Mouse (Mus musculus) thymus, adult 2 months (tissue): ENCODE measurements around the gene Alx3.

Source experiments
- CTCF ChIP-seq: fragments of 200-500 bp; IDR thresholded peaks from 2 replicates; pipeline ENCODE4 v1.5.1; 2012; ENCODE audit warnings: mild to moderate bottlenecking, control low read depth, low read length, moderate library complexity, borderline replicate concordance; ENCODE audit not compliant: control insufficient read depth, poor library complexity, insufficient read depth; ENCODE audit errors: extremely low read depth
- POLR2A ChIP-seq: fragments of 200-500 bp; IDR thresholded peaks from 2 replicates; pipeline ENCODE4 v1.6.1; 2012; ENCODE audit warnings: mild to moderate bottlenecking, low read length, control low read depth, moderate library complexity; ENCODE audit not compliant: control insufficient read depth, poor library complexity, insufficient read depth; ENCODE audit errors: extremely low read depth

DNA sequence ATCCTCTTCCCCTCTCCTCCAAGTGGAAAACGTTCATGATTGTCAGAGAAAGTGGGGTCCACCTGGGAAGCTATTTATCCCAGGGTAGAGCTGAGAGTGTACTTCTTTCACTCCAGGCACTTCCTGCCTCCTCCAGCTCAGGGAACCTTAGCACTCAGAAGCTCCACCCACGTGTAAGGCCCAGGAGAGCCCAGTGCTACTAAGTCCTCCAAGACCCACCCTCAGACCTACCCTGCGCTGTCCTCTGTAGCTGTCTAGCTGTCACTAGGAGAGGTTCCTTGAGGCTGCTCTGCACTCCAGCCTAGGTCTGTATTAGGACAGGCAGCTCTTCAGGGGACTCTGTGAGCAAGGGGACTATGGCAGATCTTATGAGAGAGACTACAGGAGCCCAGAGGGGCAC, 36.1 kb upstream of the Alx3 start:
- TF ChIP-seq POLR2A (no peak), CTCF (no peak)
